Mouse (Mus musculus): ENCODE data around the gene Ccdc33. TPM values are rescaled to one million over a fixed set of nuclear protein-coding genes. Genes with fewer than 3 reads are reported as not detected.

Gene Ccdc33
- total and polyA plus RNA-seq, 3 experiments = 0.21 to 1.0 TPM; not detected in 1

DNA sequence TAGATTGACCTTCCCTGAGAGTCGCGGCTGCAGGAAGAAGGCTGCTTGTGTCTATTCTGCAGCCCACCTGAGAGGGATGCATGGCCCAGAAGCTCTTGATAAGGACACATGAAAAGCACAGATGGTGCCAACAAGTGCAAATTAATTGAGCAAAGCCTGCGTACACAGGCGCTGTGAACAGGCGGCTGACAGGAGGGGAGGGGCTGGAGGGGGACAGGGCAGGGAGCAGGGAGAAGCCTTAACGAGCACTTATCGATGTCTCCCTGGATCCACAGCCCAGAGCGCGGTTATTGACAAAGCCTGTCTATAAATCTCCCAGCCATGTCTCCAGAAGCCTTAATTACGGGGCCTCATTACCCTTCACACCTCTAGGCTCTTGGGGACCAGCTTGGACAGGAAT, 73.8 kb downstream of the Ccdc33 start:
- TF ChIP-seq TBP (conservative IDR thresholded peaks at IDR 0.05; ENCODE audit: low read depth, low read length) (no peak), JUN (IDR thresholded peaks at IDR 0.05; ENCODE audit: insufficient read depth, low read depth, low read length) (no peak), SIN3A (IDR thresholded peaks at IDR 0.05; ENCODE audit: low read length) (no peak), ZMIZ1 (IDR thresholded peaks at IDR 0.05; ENCODE audit: low read depth, low read length) (no peak), NELFE (IDR thresholded peaks at IDR 0.05; ENCODE audit: low read depth, low read length) (no peak), RCOR1 (conservative IDR thresholded peaks at IDR 0.05; ENCODE audit: low read depth, low read length) (no peak), EP300 (IDR thresholded peaks at IDR 0.05; ENCODE audit: low read length) (no peak), USF1 (IDR thresholded peaks at IDR 0.05; ENCODE audit: low read depth, low read length) (no peak), MYC (IDR thresholded peaks at IDR 0.05; ENCODE audit: low read depth, low read length) (no peak), KAT2A (IDR thresholded peaks at IDR 0.05; ENCODE audit: insufficient replicate concordance, low read length) (no peak), MAZ (IDR thresholded peaks at IDR 0.05; ENCODE audit: low read depth, low read length) (no peak), MAFK (IDR thresholded peaks at IDR 0.05; ENCODE audit: insufficient replicate concordance, low read length) (no peak), RAD21 (IDR thresholded peaks at IDR 0.05; ENCODE audit: low read depth, low read length) (no peak), CTCF (conservative IDR thresholded peaks at IDR 0.05 in 1 of 2, IDR thresholded peaks at IDR 0.05 in 1 of 2; ENCODE audit: low read depth in 2 of 2, low read length in 2 of 2) (no peak), HCFC1 (IDR thresholded peaks at IDR 0.05; ENCODE audit: low read depth, low read length) (no peak), E2F4 (IDR thresholded peaks at IDR 0.05; ENCODE audit: insufficient replicate concordance, low read depth, low read length) (no peak), NRF1 (IDR thresholded peaks at IDR 0.05; ENCODE audit: low read depth, low read length) (no peak)
- Histone ChIP-seq H3K36me3 (replicated peaks in 1 of 2; ENCODE audit: control insufficient read depth in 1 of 2, insufficient read depth in 1 of 2, low read length in 1 of 2) (no peaks in the 10 kb centered on the region), H3K27me3 (replicated peaks) (peaks cover 3% of the 10 kb centered on the region), H3K9me3 (replicated peaks; ENCODE audit: low read length) (no peaks in the 10 kb centered on the region), H3K4me1 (ENCODE audit: control insufficient read depth in 1 of 2, insufficient read depth in 2 of 2) (peaks cover 13 to 45% of the 10 kb centered on the region in 2 experiments), H3K79me2 (replicated peaks; ENCODE audit: control insufficient read depth, extremely low read depth, insufficient read depth, poor library complexity, severe bottlenecking) (no peaks in the 10 kb centered on the region), H3K4me3 (replicated peaks in 1 of 3; ENCODE audit: low read depth in 2 of 3, low read length in 2 of 3, poor library complexity in 1 of 3) (no peak overlapping the region), H3K9ac (ENCODE audit: insufficient read depth, low read depth) (no peak overlapping the region), H3K4me2 (ENCODE audit: insufficient read depth, low read depth, poor library complexity, severe bottlenecking) (no peak overlapping the region), H3K27ac (ENCODE audit: insufficient read depth, low read depth) (no peak overlapping the region)
- dilution Hi-C loops (cut with MboI; ENCODE audit: extremely low pct_ligation_motif_present, extremely low pct_unique_long_range_greater_than_20kb, low sequenced_read_pairs) = no loop called here
- DNase-seq (ENCODE audit: extremely low read depth) = no peak
- in situ Hi-C loops (cut with MboI; ENCODE audit: low pct_ligation_motif_present, low pct_unique_long_range_greater_than_20kb, low sequenced_read_pairs) = no loop called here

DNA sequence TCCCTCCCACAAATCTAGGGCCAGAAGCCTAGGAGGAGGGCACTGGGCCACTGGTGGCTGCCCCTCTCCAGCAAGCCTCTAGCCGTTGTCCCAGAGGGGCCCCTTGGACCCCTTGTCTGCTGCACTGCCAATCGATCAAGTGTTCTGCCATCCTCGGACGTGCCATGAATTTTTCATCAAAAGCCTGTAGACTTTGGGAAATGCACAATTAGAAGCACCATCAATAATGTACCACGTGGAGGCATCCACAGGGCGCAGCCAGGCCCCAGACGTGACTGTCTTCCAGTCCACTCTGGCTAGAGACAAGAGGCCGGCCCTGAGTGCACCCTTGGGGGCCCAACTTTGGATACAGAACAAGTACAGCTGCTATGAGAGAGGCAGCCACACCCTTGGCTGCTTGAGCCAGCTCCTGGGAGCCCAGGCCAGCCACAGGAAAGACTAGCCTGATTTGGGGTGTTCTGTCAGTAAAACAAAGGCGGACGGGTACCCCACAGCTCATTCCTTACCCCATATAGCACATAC, 75.1 kb downstream of the Ccdc33 start:
- Histone ChIP-seq H3K9me3 (replicated peaks; ENCODE audit: low read length) (no peaks in the 10 kb centered on the region), H3K4me1 (ENCODE audit: control insufficient read depth in 1 of 2, insufficient read depth in 2 of 2) (peaks cover 13 to 41% of the 10 kb centered on the region in 2 experiments), H3K79me2 (replicated peaks; ENCODE audit: control insufficient read depth, extremely low read depth, insufficient read depth, poor library complexity, severe bottlenecking) (no peaks in the 10 kb centered on the region), H3K27me3 (replicated peaks) (no peaks in the 10 kb centered on the region), H3K4me2 (ENCODE audit: insufficient read depth, low read depth, poor library complexity, severe bottlenecking) (no peak overlapping the region), H3K36me3 (replicated peaks in 1 of 2; ENCODE audit: control insufficient read depth in 1 of 2, insufficient read depth in 1 of 2, low read length in 1 of 2) (no peaks in the 10 kb centered on the region), H3K27ac (ENCODE audit: insufficient read depth, low read depth) (no peak overlapping the region), H3K4me3 (replicated peaks in 1 of 3; ENCODE audit: low read depth in 2 of 3, low read length in 2 of 3, poor library complexity in 1 of 3) (no peak overlapping the region), H3K9ac (ENCODE audit: insufficient read depth, low read depth) (no peak overlapping the region)
- TF ChIP-seq NELFE (IDR thresholded peaks at IDR 0.05; ENCODE audit: low read depth, low read length) (no peak), HCFC1 (IDR thresholded peaks at IDR 0.05; ENCODE audit: low read depth, low read length) (no peak), JUN (IDR thresholded peaks at IDR 0.05; ENCODE audit: insufficient read depth, low read depth, low read length) (no peak), JUND (conservative IDR thresholded peaks at IDR 0.05; ENCODE audit: low read depth, low read length) (no peak), SIN3A (IDR thresholded peaks at IDR 0.05; ENCODE audit: low read length) (no peak), MAX (IDR thresholded peaks at IDR 0.05; ENCODE audit: low read length) (no peak), EP300 (IDR thresholded peaks at IDR 0.05; ENCODE audit: low read length) (no peak), POLR2AphosphoS2 (IDR thresholded peaks at IDR 0.05; ENCODE audit: low read depth, low read length) (no peak), TBP (conservative IDR thresholded peaks at IDR 0.05; ENCODE audit: low read depth, low read length) (no peak), ETS1 (conservative IDR thresholded peaks at IDR 0.05; ENCODE audit: low read depth, low read length) (no peak), USF2 (conservative IDR thresholded peaks at IDR 0.05; ENCODE audit: low read depth, low read length) (no peak), MEF2A (IDR thresholded peaks at IDR 0.05; ENCODE audit: borderline replicate concordance, low read depth, low read length) (no peak)
- dilution Hi-C loops (cut with MboI; ENCODE audit: extremely low pct_ligation_motif_present, extremely low pct_unique_long_range_greater_than_20kb, low sequenced_read_pairs) (no loop called here), in situ Hi-C loops (cut with MboI; ENCODE audit: low pct_ligation_motif_present, low pct_unique_long_range_greater_than_20kb, low sequenced_read_pairs) (no loop called here)
- DNase-seq (ENCODE audit: extremely low read depth) = no peak

Data from CH12.LX (cell line).